Mouse (Mus musculus) lung, adult 2 months (tissue): Measurements from ENCODE around the gene Tns2. TPM values are rescaled to one million over a fixed set of nuclear protein-coding genes. Genes with fewer than 3 reads are reported as not detected.

Experiments
- DNase-seq: peaks from one replicate; pipeline ENCODE4 v3.0.0; 2022
- H3K4me1 ChIP-seq: fragments of 200-500 bp; 2 replicates; pipeline ENCODE4 v1.6.1; 2011; ENCODE audit warnings: low read length; ENCODE audit not compliant: control insufficient read depth, insufficient read depth
- H3K4me3 ChIP-seq: fragments of 200-500 bp; replicated peaks from 2 replicates; pipeline ENCODE3; 2011; ENCODE audit warnings: low read depth, mild to moderate bottlenecking, control low read depth, low read length; ENCODE audit errors: extremely low read depth
- CTCF ChIP-seq: fragments of 200-500 bp; IDR thresholded peaks from 2 replicates; pipeline ENCODE4 v1.5.1; 2011; ENCODE audit warnings: mild to moderate bottlenecking, low read length, control low read depth; ENCODE audit not compliant: insufficient read depth
- POLR2A ChIP-seq: fragments of 200-500 bp; IDR thresholded peaks from 2 replicates; pipeline ENCODE4 v1.6.1; 2011; ENCODE audit warnings: low read depth, mild to moderate bottlenecking, control low read depth, low read length, borderline replicate concordance; ENCODE audit errors: extremely low read depth
- WGBS: fragments of 180-500 bp; shearing (Covaris S2); methylation state at CpG from one replicate; pipeline ENCODE4 v1.1.7; 2018; 5-methylcytosine and 5-hydroxymethylcytosine counted together
- polyA plus RNA-seq: library from polyadenylated mRNA; depleted of rRNA; stranded (reverse); fragments of >200 nt; gene quantifications from 2 replicates; pipeline ENCODE4 v1.2.3, GENCODE M21; 2012

Tns2 gene
- polyA plus RNA-seq, 1 experiment, result 255 TPM

GRCm38 (mm10) chr15:102091063-102091679 is 9.0 kb upstream of the Tns2 start:
- Histone ChIP-seq H3K4me1 (no peaks in the 10 kb centered on the region), H3K4me3 (no peak overlapping the region)
- WGBS, result 49% methylated on average over 12 of the region's 12 CpGs
- TF ChIP-seq CTCF (no peak), POLR2A (no peak)
- DNase-seq, result no peak

GRCm38 (mm10) chr15:102091688-102092087 is 8.5 kb upstream of the Tns2 start:
- TF ChIP-seq CTCF (no peak), POLR2A (no peak)
- 85% methylated on average over 1 of the region's 1 CpGs for WGBS
- H3K4me3 ChIP-seq, result no peak overlapping the region
- DNase-seq, result no peak
- no peaks in the 10 kb centered on the region for H3K4me1 ChIP-seq

GRCm38 (mm10) chr15:102092222-102092621 is 8.0 kb upstream of the Tns2 start:
- Histone ChIP-seq H3K4me3 (no peak overlapping the region), H3K4me1 (peaks cover 2% of the 10 kb centered on the region)
- DNase-seq, result no peak
- WGBS, result 60% methylated on average over 4 of the region's 4 CpGs
- TF ChIP-seq CTCF (no peak), POLR2A (no peak)

GRCm38 (mm10) chr15:102094157-102094556 is 6.1 kb upstream of the Tns2 start:
- 48% methylated on average over 2 of the region's 2 CpGs for WGBS
- TF ChIP-seq CTCF (no peak), POLR2A (no peak)
- H3K4me1 ChIP-seq, result peaks cover 5% of the 10 kb centered on the region
- H3K4me3 ChIP-seq, result no peak overlapping the region
- DNase-seq, result no peak

- no peak overlapping the region for H3K4me3 ChIP-seq
- TF ChIP-seq CTCF (no peak), POLR2A (no peak)
- no peak for DNase-seq
- WGBS, result 53% methylated on average over 16 of the region's 16 CpGs
- H3K4me1 ChIP-seq, result peaks cover 5% of the 10 kb centered on the region
Measured at GRCm38 (mm10) chr15:102094988-102095387, 5.2 kb upstream of the Tns2 start.

- Histone ChIP-seq H3K4me3 (no peak overlapping the region), H3K4me1 (peaks cover 13% of the 10 kb centered on the region)
- WGBS, result 43% methylated on average over 8 of the region's 8 CpGs
- no peak for TF ChIP-seq POLR2A
- TF ChIP-seq CTCF, result no peak
- DNase-seq, result no peak
Measured at GRCm38 (mm10) chr15:102097147-102097915, 2.9 kb upstream of the Tns2 start.

GRCm38 (mm10) chr15:102097991-102098555 is 2.1 kb upstream of the Tns2 start:
- DNase-seq, result no peak
- Histone ChIP-seq H3K4me3 (no peak overlapping the region), H3K4me1 (peaks cover 13% of the 10 kb centered on the region)
- TF ChIP-seq CTCF, result no peak
- no peak for TF ChIP-seq POLR2A
- WGBS, result 46% methylated on average over 5 of the region's 5 CpGs

- DNase-seq, result no peak
- peaks cover 13% of the 10 kb centered on the region for H3K4me1 ChIP-seq
- no peak for TF ChIP-seq CTCF
- no peak for TF ChIP-seq POLR2A
- WGBS, result 53% methylated on average over 5 of the region's 5 CpGs
- H3K4me3 ChIP-seq, result no peak overlapping the region
Measured at GRCm38 (mm10) chr15:102099260-102099659, 953 bp upstream of the Tns2 start.

- TF ChIP-seq POLR2A (no peak), CTCF (no peak)
- H3K4me3 ChIP-seq, result peak overlapping the region; percentile 68
- 27% methylated on average over 8 of the region's 8 CpGs for WGBS
- no peak for DNase-seq
- H3K4me1 ChIP-seq, result peaks cover 16% of the 10 kb centered on the region
Measured at GRCm38 (mm10) chr15:102099771-102100160, 447 bp upstream of the Tns2 start.
